Mouse (Mus musculus) lung, embryonic 16.5 days (tissue): Measurements from ENCODE around the gene Phf23. TPM values are rescaled to one million over a fixed set of nuclear protein-coding genes. Genes with fewer than 3 reads are reported as not detected.

Source experiments
- ATAC-seq: fragments of 200-750 bp; cut with Nextera tagmentation; 2 replicates; pipeline ENCODE4 v1.8.0; 2017; ENCODE audit warnings: low read depth, mild to moderate bottlenecking, moderate library complexity
- H3K27ac ChIP-seq: fragments of 300-500 bp; sonication (generic); 2 replicates; pipeline ENCODE4 v1.5.1; 2014; ENCODE audit warnings: mild to moderate bottlenecking, control low read depth, low read length
- H3K27me3 ChIP-seq: fragments of 300-500 bp; sonication (generic); 2 replicates; pipeline ENCODE4 v1.6.1; 2014; ENCODE audit warnings: low read depth, low read length, mixed read lengths; ENCODE audit not compliant: control insufficient read depth, insufficient read depth
- H3K36me3 ChIP-seq: fragments of 300-500 bp; sonication (generic); 2 replicates; pipeline ENCODE4 v1.6.1; 2014; ENCODE audit warnings: low read length; ENCODE audit not compliant: control insufficient read depth, insufficient read depth
- H3K4me1 ChIP-seq: fragments of 300-500 bp; sonication (generic); replicated peaks from 2 replicates; pipeline ENCODE4 v1.6.1; 2014; ENCODE audit warnings: low read length, mixed read lengths; ENCODE audit not compliant: control insufficient read depth, insufficient read depth
- H3K4me2 ChIP-seq: fragments of 300-500 bp; sonication (generic); 2 replicates; pipeline ENCODE4 v1.6.1; 2014; ENCODE audit warnings: low read depth, low read length, control low read depth
- H3K4me3 ChIP-seq: fragments of 300-500 bp; sonication (generic); 2 replicates; pipeline ENCODE4 v1.5.1; 2014; ENCODE audit warnings: mild to moderate bottlenecking, low read length, control low read depth
- H3K9ac ChIP-seq: fragments of 300-500 bp; sonication (generic); 2 replicates; pipeline ENCODE4 v1.6.1; 2014; ENCODE audit warnings: low read length, control low read depth
- H3K9me3 ChIP-seq: fragments of 300-500 bp; sonication (generic); 2 replicates; pipeline ENCODE4 v1.6.1; 2016; ENCODE audit warnings: low read length; ENCODE audit not compliant: control insufficient read depth
- WGBS: fragments of 180-500 bp; shearing (Covaris S2); extraction: QIAGEN DNeasy Blood & Tissue Kit; methylation state at CpG from one replicate; pipeline ENCODE4 v1.1.7; 2014; 5-methylcytosine and 5-hydroxymethylcytosine counted together
- polyA plus RNA-seq: library from polyadenylated mRNA; unstranded; fragments of >200 nt; fragmentation: Nextera tagmentation; extraction: Ambion mirVana; gene quantifications from 2 replicates; pipeline ENCODE4 v1.2.1, GENCODE M21; 2015

The Phf23 gene
- polyA plus RNA-seq, 1 experiment from 2014 or later, result 59.5 TPM

GRCm38 (mm10) chr11:70031321-70031670 lies 35.7 kb downstream of the Phf23 start:
- Histone ChIP-seq H3K4me2 (no peak overlapping the region), H3K9me3 (no peaks in the 10 kb centered on the region), H3K9ac (no peak overlapping the region), H3K27me3 (no peaks in the 10 kb centered on the region), H3K36me3 (peaks cover 8% of the 10 kb centered on the region), H3K27ac (no peak overlapping the region), H3K4me3 (no peak overlapping the region), H3K4me1 (peaks cover 34% of the 10 kb centered on the region)
- ATAC-seq, result no peak
- WGBS, result 96% methylated on average over 11 of the region's 11 CpGs

- 74% methylated on average over 7 of the region's 7 CpGs for WGBS
- H3K9ac ChIP-seq, result no peak overlapping the region
- H3K4me3 ChIP-seq, result no peak overlapping the region
- no peak overlapping the region for H3K27ac ChIP-seq
- H3K36me3 ChIP-seq, result peaks cover 8% of the 10 kb centered on the region
- no peaks in the 10 kb centered on the region for H3K4me1 ChIP-seq
- no peak for ATAC-seq
- H3K4me2 ChIP-seq, result no peak overlapping the region
- no peaks in the 10 kb centered on the region for H3K9me3 ChIP-seq
- H3K27me3 ChIP-seq, result no peaks in the 10 kb centered on the region
These were observed 42.6 kb downstream of the Phf23 start for GRCm38 (mm10) chr11:70038174-70038573.

GRCm38 (mm10) chr11:70039631-70040030 lies 44.1 kb downstream of the Phf23 start:
- Histone ChIP-seq H3K4me3 (no peak overlapping the region), H3K4me1 (no peaks in the 10 kb centered on the region), H3K36me3 (peaks cover 15% of the 10 kb centered on the region), H3K4me2 (no peak overlapping the region), H3K27ac (no peak overlapping the region), H3K27me3 (no peaks in the 10 kb centered on the region), H3K9me3 (no peaks in the 10 kb centered on the region), H3K9ac (no peak overlapping the region)
- 92% methylated on average over 10 of the region's 10 CpGs for WGBS
- 0 out of 2 replicates have a peak, but pooled peaks have one; percentile 5 for ATAC-seq

- no peak for ATAC-seq
- Histone ChIP-seq H3K27ac (no peak overlapping the region), H3K27me3 (no peaks in the 10 kb centered on the region), H3K4me3 (no peak overlapping the region), H3K4me1 (no peaks in the 10 kb centered on the region), H3K4me2 (no peak overlapping the region), H3K36me3 (peaks cover 15% of the 10 kb centered on the region), H3K9ac (no peak overlapping the region), H3K9me3 (no peaks in the 10 kb centered on the region)
- WGBS, result 83% methylated on average over 7 of the region's 7 CpGs
These were observed 44.6 kb downstream of the Phf23 start for GRCm38 (mm10) chr11:70040184-70040583.

- H3K27me3 ChIP-seq, result no peaks in the 10 kb centered on the region
- 85% methylated on average over 23 of the region's 23 CpGs for WGBS
- H3K9me3 ChIP-seq, result no peaks in the 10 kb centered on the region
- H3K9ac ChIP-seq, result no peak overlapping the region
- H3K4me1 ChIP-seq, result no peaks in the 10 kb centered on the region
- H3K4me3 ChIP-seq, result no peak overlapping the region
- no peak overlapping the region for H3K27ac ChIP-seq
- ATAC-seq, result no peak
- no peak overlapping the region for H3K4me2 ChIP-seq
- H3K36me3 ChIP-seq, result peaks cover 15% of the 10 kb centered on the region
These were observed 46.9 kb downstream of the Phf23 start for GRCm38 (mm10) chr11:70042309-70043085.

GRCm38 (mm10) chr11:70043665-70044064 lies 48.1 kb downstream of the Phf23 start:
- Histone ChIP-seq H3K9ac (no peak overlapping the region), H3K27ac (no peak overlapping the region), H3K4me1 (no peaks in the 10 kb centered on the region), H3K27me3 (no peaks in the 10 kb centered on the region), H3K4me3 (no peak overlapping the region), H3K36me3 (peaks cover 12% of the 10 kb centered on the region), H3K4me2 (no peak overlapping the region), H3K9me3 (no peaks in the 10 kb centered on the region)
- ATAC-seq, result no peak
- WGBS, result 83% methylated on average over 7 of the region's 7 CpGs

- Histone ChIP-seq H3K9me3 (no peaks in the 10 kb centered on the region), H3K4me2 (no peak overlapping the region), H3K9ac (no peak overlapping the region), H3K36me3 (peaks cover 7% of the 10 kb centered on the region; the same call in 1 of the 2 replicates), H3K4me1 (no peaks in the 10 kb centered on the region), H3K4me3 (no peak overlapping the region), H3K27ac (no peak overlapping the region), H3K27me3 (no peaks in the 10 kb centered on the region)
- 23% methylated on average over 9 of the region's 9 CpGs for WGBS
- peak; percentile 34; the same call in 1 of the 2 replicates for ATAC-seq
These were observed 49.9 kb downstream of the Phf23 start for GRCm38 (mm10) chr11:70045435-70045834.

GRCm38 (mm10) chr11:70049366-70049765 lies 53.8 kb downstream of the Phf23 start:
- Histone ChIP-seq H3K4me1 (no peaks in the 10 kb centered on the region), H3K27ac (no peak overlapping the region), H3K36me3 (0 out of 2 replicates have a peak, but pooled peaks cover 3% of the 10 kb centered on the region), H3K9me3 (no peaks in the 10 kb centered on the region), H3K4me3 (no peak overlapping the region), H3K9ac (no peak overlapping the region), H3K27me3 (no peaks in the 10 kb centered on the region), H3K4me2 (no peak overlapping the region)
- no peak for ATAC-seq
- 53% methylated on average over 6 of the region's 6 CpGs for WGBS
